Mouse (Mus musculus) liver, embryonic 14.5 days (tissue): ENCODE results near the gene Smarce1.

ENCODE experiments used
- CTCF ChIP-seq: IDR thresholded peaks from 2 replicates; pipeline ENCODE4 v1.5.1; 2016; ENCODE audit warnings: antibody characterized with exemption, low read depth, control low read depth
- EP300 ChIP-seq: IDR thresholded peaks from 2 replicates; pipeline ENCODE4 v1.6.1; 2016; ENCODE audit warnings: antibody characterized with exemption, low read depth

DNA sequence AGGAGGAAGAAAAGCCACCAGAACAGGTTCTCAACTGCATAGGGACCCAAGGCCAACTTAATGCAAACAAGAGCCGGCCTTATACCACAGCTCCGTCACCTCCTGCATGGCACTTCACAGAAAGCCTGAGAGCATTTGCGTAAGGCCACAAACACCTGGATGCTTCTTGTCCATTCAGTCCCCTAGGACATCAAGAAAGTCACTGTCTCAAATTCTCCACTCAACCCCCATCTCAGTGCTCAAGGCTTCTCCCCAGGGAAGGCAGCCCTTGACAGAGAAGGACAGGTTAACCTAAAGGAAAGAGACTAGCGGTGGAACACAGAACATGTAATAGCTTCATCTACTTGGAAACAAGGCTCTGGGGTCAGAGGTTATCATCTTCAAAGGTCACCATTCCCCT, 43.5 kb downstream of the Smarce1 start:
- TF ChIP-seq CTCF: no peak
- TF ChIP-seq EP300: no peak
